ENCODE assay signal across 14 mouse cellular contexts in genomic region chr15:93712594-93712993, GRCm38 (mm10).
DNase-seq lines count a peak whose midpoint lies in the region; ATAC-seq lines count a peak whose summit lies in the region.
"Had no signal": no experiment of that assay in that cellular context is flagged by ENCODE, and none has a peak within 500 bp of the region (broad histone marks: within the 10 kb centered on the region; RNA-seq: fewer than 3 reads in every experiment).

No protein-coding gene starts in this region.

- no peaks in the 10 kb centered on the region for H3K36me3 ChIP-seq in limb, embryonic 15.5 days
- H3K36me3 ChIP-seq in limb, embryonic 10.5 days: no peaks in the 10 kb centered on the region
- H3K36me3 ChIP-seq: heart, embryonic 12.5 days had no signal

- WGBS in limb, embryonic 15.5 days: 32% methylated on average over 10 of the region's 10 CpGs
- 42% methylated on average over 10 of the region's 10 CpGs for WGBS in limb, embryonic 10.5 days

- H3K27me3 ChIP-seq in limb, embryonic 15.5 days: no peaks in the 10 kb centered on the region
- H3K27me3 ChIP-seq in limb, embryonic 10.5 days (ENCODE audit: low read depth, poor library complexity, severe bottlenecking): no peaks in the 10 kb centered on the region
- H3K27me3 ChIP-seq: heart, embryonic 12.5 days had no signal

- no peaks in the 10 kb centered on the region for H3K9me3 ChIP-seq in limb, embryonic 15.5 days
- H3K9me3 ChIP-seq in limb, embryonic 10.5 days (replicated peaks): no peaks in the 10 kb centered on the region
- H3K9me3 ChIP-seq: heart, embryonic 12.5 days had no signal

- no peak overlapping the region for H3K9ac ChIP-seq in limb, embryonic 15.5 days
- H3K9ac ChIP-seq: heart, embryonic 12.5 days; liver, postnatal 0 days had no signal

- H3K27ac ChIP-seq in limb, embryonic 15.5 days: peak overlapping the region; percentile 22; the same call in 1 of the 2 replicates
- no peak overlapping the region for H3K27ac ChIP-seq in limb, embryonic 10.5 days

- DNase-seq in embryo, embryonic 10 days (ENCODE audit: low spot score): peak; percentile 24
- DNase-seq in embryo, embryonic 10.5 days (ENCODE audit: low spot score): no peak
- no peak for DNase-seq in limb, embryonic 10.5 days (ENCODE audit: low spot score)
- DNase-seq in lung, postnatal 10 days: peak; percentile 63
- peak; percentile 74 for DNase-seq in thymus, postnatal 14 days
- no peak for DNase-seq in adrenal gland, adult (ENCODE audit: inconsistent age in 2 of 2, low spot score in 1 of 2)
- no peak for DNase-seq in spleen, postnatal 4 days (ENCODE audit: low spot score in 2 of 2)
- DNase-seq: adrenal gland, adult 2 months; left cerebral cortex, postnatal 4 days; liver, postnatal 0 days had no signal

- ATAC-seq in limb, embryonic 15.5 days (ENCODE audit: insufficient number of reproducible peaks, low FRiP score, low TSS enrichment, low read depth): no peak
- ATAC-seq: hindbrain, embryonic 16.5 days; liver, postnatal 0 days; midbrain, embryonic 16.5 days had no signal

- H3K4me3 ChIP-seq in limb, embryonic 15.5 days: no peak overlapping the region
- H3K4me3 ChIP-seq in limb, embryonic 10.5 days: no peak overlapping the region
- H3K4me3 ChIP-seq: heart, embryonic 12.5 days had no signal

- peaks cover 40% of the 10 kb centered on the region for H3K4me1 ChIP-seq in limb, embryonic 15.5 days
- peaks cover 43% of the 10 kb centered on the region for H3K4me1 ChIP-seq in limb, embryonic 10.5 days

- H3K4me2 ChIP-seq in limb, embryonic 15.5 days: no peak overlapping the region
- H3K4me2 ChIP-seq: heart, embryonic 12.5 days had no signal

Comparison
In these comparisons a context has a peak if more than half of its experiments do, and no peak if none do; other contexts are left out.
1. DNase-seq: peak in embryo, embryonic 10 days (single experiment), lung, postnatal 10 days (single experiment) and thymus, postnatal 14 days (single experiment); none in embryo, embryonic 10.5 days (single experiment), limb, embryonic 10.5 days (single experiment), adrenal gland, adult (0 of 2) and spleen, postnatal 4 days (0 of 2).